In genomic region chr1:39096726-39097125, GRCm38 (mm10) we compare ENCODE assay signal across 21 mouse cellular contexts.
"Had no signal": no experiment of that assay in that cellular context is flagged by ENCODE, and none has a peak within 500 bp of the region (broad histone marks: within the 10 kb centered on the region; RNA-seq: fewer than 3 reads in every experiment).

No protein-coding gene starts in this region.

- DNase-seq: kidney, adult 8-10 months; kidney, postnatal 10 days; kidney, postnatal 36 days; left cerebral cortex, postnatal 4 days; liver, postnatal 0 days; lung, embryonic 14.5 days; right cerebral cortex, postnatal 4 days; thymus, adult 2 months; thymus, postnatal 14 days; thymus, postnatal 4 days had no signal

- H3K4me3 ChIP-seq: kidney, embryonic 15.5 days; limb, embryonic 12.5 days; limb, embryonic 15.5 days; midbrain, embryonic 12.5 days; midbrain, embryonic 15.5 days; myocyte had no signal

- H3K4me2 ChIP-seq: kidney, embryonic 15.5 days; limb, embryonic 12.5 days; limb, embryonic 15.5 days; liver, embryonic 11.5 days; lung, embryonic 14.5 days; midbrain, embryonic 12.5 days; midbrain, embryonic 15.5 days had no signal

- H3K4me1 ChIP-seq: kidney, embryonic 15.5 days; limb, embryonic 12.5 days; limb, embryonic 15.5 days; midbrain, embryonic 12.5 days; midbrain, embryonic 15.5 days had no signal

- H3K27me3 ChIP-seq: kidney, embryonic 15.5 days; limb, embryonic 12.5 days; limb, embryonic 15.5 days; midbrain, embryonic 12.5 days; midbrain, embryonic 15.5 days had no signal

- H3K27ac ChIP-seq: kidney, embryonic 15.5 days; limb, embryonic 12.5 days; limb, embryonic 15.5 days; liver, embryonic 14.5 days; macrophage; midbrain, embryonic 12.5 days; midbrain, embryonic 15.5 days; stomach, postnatal 0 days had no signal

- ATAC-seq: liver, postnatal 0 days; lung, postnatal 0 days; midbrain, embryonic 15.5 days had no signal

- H3K9me3 ChIP-seq: kidney, embryonic 15.5 days; limb, embryonic 12.5 days; limb, embryonic 15.5 days; midbrain, embryonic 12.5 days; midbrain, embryonic 15.5 days had no signal

- H3K9ac ChIP-seq: kidney, embryonic 15.5 days; limb, embryonic 12.5 days; limb, embryonic 15.5 days; liver, embryonic 14.5 days; liver, postnatal 0 days; lung, embryonic 14.5 days; midbrain, embryonic 12.5 days; midbrain, embryonic 15.5 days had no signal

- H3K36me3 ChIP-seq: kidney, embryonic 15.5 days; limb, embryonic 12.5 days; limb, embryonic 15.5 days; midbrain, embryonic 12.5 days; midbrain, embryonic 15.5 days had no signal
